Mouse (Mus musculus): ENCODE measurements around the gene Ankrd33b.

GRCm38 (mm10) chr15:31315630-31316231 is 51.8 kb downstream of the Ankrd33b start:
- TF ChIP-seq CTCF (IDR thresholded peaks at IDR 0.05; ENCODE audit: borderline replicate concordance, insufficient read depth, low read length) (peak; percentile 33; the same call in 1 of the 2 replicates), POLR2A (IDR thresholded peaks at IDR 0.05; ENCODE audit: low read depth, low read length) (no peak)

Measured in embryonic fibroblast, embryonic 13.5 days (primary cell).